Mouse (Mus musculus) kidney, postnatal 10 days (tissue): ENCODE measurements at regions not wholly inside any gene's neighbourhood (a gene's known extent, or its start where the extent isn't known, plus 50 kb on each side); places are given as distances from the start of the nearest gene placed in this dataset.
A peak's percentile ranks its signal among the peaks of the same experiment; 100 is the strongest.
"Not testable (repeated sequence)": the region's sequence is repeated elsewhere in the genome, so short reads cannot be mapped to it uniquely, and the experiment has no call there.

ENCODE experiments used
- DNase-seq: peaks from one replicate; pipeline ENCODE4 v3.0.0; 2021; ENCODE audit warnings: mixed read lengths

- no peak for DNase-seq
Measured at GRCm38 (mm10) chr5:40177982-40178748, 422.9 kb upstream of the Hs3st1 start.

GRCm38 (mm10) chr5:40136740-40137285 lies 381.5 kb upstream of the Hs3st1 start:
- no peak for DNase-seq

- no peak for DNase-seq
Measured at GRCm38 (mm10) chr5:40124337-40124736, 369.1 kb upstream of the Hs3st1 start.

GRCm38 (mm10) chr5:40116849-40117248 lies 361.6 kb upstream of the Hs3st1 start:
- DNase-seq, result no peak

GRCm38 (mm10) chr5:40089576-40089975 lies 334.3 kb upstream of the Hs3st1 start:
- DNase-seq, result not testable (repeated sequence)

- no peak for DNase-seq
Measured at GRCm38 (mm10) chr5:40045288-40045687, 290.0 kb upstream of the Hs3st1 start.

GRCm38 (mm10) chr5:40034452-40034851 lies 279.2 kb upstream of the Hs3st1 start:
- DNase-seq, result no peak

- no peak for DNase-seq
Measured at GRCm38 (mm10) chr5:40033686-40034085, 278.4 kb upstream of the Hs3st1 start.

GRCm38 (mm10) chr5:40030261-40030660 lies 275.0 kb upstream of the Hs3st1 start:
- DNase-seq, result no peak

GRCm38 (mm10) chr5:40015946-40016345 lies 260.7 kb upstream of the Hs3st1 start:
- DNase-seq, result no peak

GRCm38 (mm10) chr5:39988039-39988438 lies 232.8 kb upstream of the Hs3st1 start:
- no peak for DNase-seq

GRCm38 (mm10) chr5:39964371-39964770 lies 209.1 kb upstream of the Hs3st1 start:
- no peak for DNase-seq

GRCm38 (mm10) chr5:39960981-39961380 lies 205.7 kb upstream of the Hs3st1 start:
- DNase-seq, result peak; percentile 25

GRCm38 (mm10) chr5:39935564-39935963 lies 180.3 kb upstream of the Hs3st1 start:
- DNase-seq, result no peak

- DNase-seq, result no peak
Measured at GRCm38 (mm10) chr5:39931890-39932289, 176.6 kb upstream of the Hs3st1 start.

- DNase-seq, result no peak
Measured at GRCm38 (mm10) chr5:39909369-39909768, 154.1 kb upstream of the Hs3st1 start.

- DNase-seq, result no peak
Measured at GRCm38 (mm10) chr5:39871723-39872085, 116.4 kb upstream of the Hs3st1 start.

GRCm38 (mm10) chr5:39870835-39871722 lies 115.8 kb upstream of the Hs3st1 start:
- no peak for DNase-seq

- DNase-seq, result no peak
Measured at GRCm38 (mm10) chr5:39857192-39857591, 101.9 kb upstream of the Hs3st1 start.

GRCm38 (mm10) chr5:39856616-39857156 lies 101.4 kb upstream of the Hs3st1 start:
- DNase-seq, result no peak

- DNase-seq, result no peak
Measured at GRCm38 (mm10) chr5:39855685-39856615, 100.7 kb upstream of the Hs3st1 start.

- no peak for DNase-seq
Measured at GRCm38 (mm10) chr5:39847187-39847586, 91.9 kb upstream of the Hs3st1 start.
